ENCODE assay signal across 24 mouse cellular contexts in the genomic region with DNA sequence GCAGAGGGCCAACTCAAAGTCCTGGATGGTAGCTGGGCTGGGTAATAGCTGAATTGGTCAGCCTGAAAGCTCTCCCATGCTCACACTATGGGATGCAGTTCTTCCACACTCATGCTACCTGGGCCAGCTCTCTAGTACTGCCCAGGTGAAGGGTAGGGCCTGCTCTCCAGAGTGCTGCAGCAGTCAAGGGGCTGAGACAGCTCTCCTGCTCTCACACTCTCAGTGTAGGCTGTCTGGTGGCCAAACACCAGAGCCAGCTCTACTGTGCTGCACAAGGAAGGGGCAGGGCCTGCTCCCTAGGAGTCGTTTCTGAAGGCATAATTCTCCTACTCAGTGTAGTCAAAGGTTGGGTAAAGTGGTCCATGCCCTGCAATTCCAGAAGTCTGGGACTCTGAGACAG. TPM values are rescaled to one million over a fixed set of nuclear protein-coding genes. Genes with fewer than 3 reads are reported as not detected.
DNase-seq lines count a peak whose midpoint lies in the region; ATAC-seq and TF ChIP-seq lines count a peak whose summit lies in the region.
"Had no signal": no experiment of that assay in that cellular context is flagged by ENCODE, and none has a peak within 500 bp of the region (broad histone marks: within the 10 kb centered on the region; RNA-seq: fewer than 3 reads in every experiment).

No protein-coding gene starts in this region.

- no peak for TF ChIP-seq EP300 in lung, postnatal 0 days (IDR thresholded peaks at IDR 0.05)

- no peaks in the 10 kb centered on the region for H3K27me3 ChIP-seq in lung, postnatal 0 days (replicated peaks; ENCODE audit: insufficient read depth, low read length)
- no peaks in the 10 kb centered on the region for H3K27me3 ChIP-seq in limb, embryonic 10.5 days (ENCODE audit: low read depth, poor library complexity, severe bottlenecking)
- H3K27me3 ChIP-seq in intestine, embryonic 15.5 days (replicated peaks) = peaks cover 20% of the 10 kb centered on the region

- H3K9me3 ChIP-seq in lung, postnatal 0 days (ENCODE audit: low read length) = no peaks in the 10 kb centered on the region
- H3K9me3 ChIP-seq in limb, embryonic 10.5 days (replicated peaks) = no peaks in the 10 kb centered on the region
- no peaks in the 10 kb centered on the region for H3K9me3 ChIP-seq in intestine, embryonic 15.5 days
- H3K9me3 ChIP-seq: embryonic facial prominence, embryonic 10.5 days; embryonic facial prominence, embryonic 13.5 days; forebrain, embryonic 12.5 days; forebrain, embryonic 15.5 days; hindbrain, embryonic 12.5 days; hindbrain, embryonic 15.5 days had no signal

- no peak overlapping the region for H3K9ac ChIP-seq in lung, postnatal 0 days (replicated peaks; ENCODE audit: low read depth)
- H3K9ac ChIP-seq in intestine, embryonic 15.5 days = no peak overlapping the region
- H3K9ac ChIP-seq: embryonic facial prominence, embryonic 13.5 days; forebrain, embryonic 12.5 days; forebrain, embryonic 15.5 days; hindbrain, embryonic 12.5 days; hindbrain, embryonic 15.5 days had no signal

- no peak overlapping the region for H3K4me2 ChIP-seq in lung, postnatal 0 days (replicated peaks; ENCODE audit: low read depth, low read length)
- no peak overlapping the region for H3K4me2 ChIP-seq in intestine, embryonic 15.5 days (replicated peaks)
- H3K4me2 ChIP-seq: embryonic facial prominence, embryonic 13.5 days; forebrain, embryonic 12.5 days; forebrain, embryonic 15.5 days; heart, embryonic 11.5 days; hindbrain, embryonic 12.5 days; hindbrain, embryonic 15.5 days had no signal

- H3K36me3 ChIP-seq in lung, postnatal 0 days (ENCODE audit: insufficient read depth, low read length) = no peaks in the 10 kb centered on the region
- H3K36me3 ChIP-seq in limb, embryonic 10.5 days = no peaks in the 10 kb centered on the region
- no peaks in the 10 kb centered on the region for H3K36me3 ChIP-seq in intestine, embryonic 15.5 days
- H3K36me3 ChIP-seq: embryonic facial prominence, embryonic 10.5 days; embryonic facial prominence, embryonic 13.5 days; forebrain, embryonic 12.5 days; forebrain, embryonic 15.5 days; hindbrain, embryonic 12.5 days; hindbrain, embryonic 15.5 days had no signal

- no peak for DNase-seq in lung, postnatal 0 days (ENCODE audit: low spot score)
- no peak for DNase-seq in lung, adult 18-20 months
- DNase-seq in limb, embryonic 10.5 days (ENCODE audit: low spot score) = no peak
- peak; percentile 16 for DNase-seq in lung, postnatal 14 days
- DNase-seq in kidney, postnatal 36 days = no peak
- DNase-seq: adrenal gland, adult 8-10 months; adrenal gland, postnatal 25 days; cerebellum, adult 11-12 months; cerebellum, adult 8-10 months; cerebellum, postnatal 10 days; cerebellum, postnatal 36 days; embryo, embryonic 11 days; gastrocnemius, postnatal 25 days had no signal

- peak; percentile 33 for ATAC-seq in lung, postnatal 0 days
- no peak for ATAC-seq in intestine, embryonic 15.5 days
- ATAC-seq: activated CD4-positive, CD25-positive, alpha-beta regulatory T cell, adult 4 months; CD4-positive, CD25-positive, alpha-beta regulatory T cell, adult 4 months; forebrain, embryonic 15.5 days had no signal

- WGBS in lung, postnatal 0 days = 18% methylated on average over 1 of the region's 1 CpGs
- 34% methylated on average over 1 of the region's 1 CpGs for WGBS in limb, embryonic 10.5 days
- 59% methylated on average over 1 of the region's 1 CpGs for WGBS in intestine, embryonic 15.5 days

- no peak for TF ChIP-seq CTCF in lung, postnatal 0 days (IDR thresholded peaks at IDR 0.05)

- no peak overlapping the region for H3K27ac ChIP-seq in lung, postnatal 0 days (ENCODE audit: low read length)
- H3K27ac ChIP-seq in limb, embryonic 10.5 days = peak overlapping the region; percentile 73
- H3K27ac ChIP-seq in intestine, embryonic 15.5 days = no peak overlapping the region
- H3K27ac ChIP-seq: embryonic facial prominence, embryonic 10.5 days; embryonic facial prominence, embryonic 13.5 days; forebrain, embryonic 12.5 days; forebrain, embryonic 15.5 days; hindbrain, embryonic 12.5 days; hindbrain, embryonic 15.5 days had no signal

- H3K4me1 ChIP-seq in lung, postnatal 0 days (ENCODE audit: insufficient read depth, low read depth, low read length) = no peaks in the 10 kb centered on the region
- peaks cover 36% of the 10 kb centered on the region for H3K4me1 ChIP-seq in limb, embryonic 10.5 days
- peaks cover 10% of the 10 kb centered on the region; the same call in 1 of the 2 replicates for H3K4me1 ChIP-seq in intestine, embryonic 15.5 days (replicated peaks)

- H3K4me3 ChIP-seq in lung, postnatal 0 days (ENCODE audit: low read depth, low read length) = no peak overlapping the region
- no peak overlapping the region for H3K4me3 ChIP-seq in limb, embryonic 10.5 days
- no peak overlapping the region for H3K4me3 ChIP-seq in intestine, embryonic 15.5 days (replicated peaks)
- H3K4me3 ChIP-seq: embryonic facial prominence, embryonic 10.5 days; embryonic facial prominence, embryonic 13.5 days; erythroblast, embryonic 14.5 days; forebrain, embryonic 12.5 days; forebrain, embryonic 15.5 days; hindbrain, embryonic 12.5 days; hindbrain, embryonic 15.5 days had no signal

RNA-seq across cellular contexts. Expression of gene Mecom, which starts 28.4 kb away (rescaled TPM):
- 22.4 and 29.5 TPM in 2 replicates for polyA plus RNA-seq in lung, postnatal 0 days (2015; fragmentation: Nextera tagmentation; extraction: Ambion mirVana)
- polyA plus RNA-seq in limb, embryonic 10.5 days (2016; fragmentation: Nextera tagmentation; extraction: Ambion mirVana) = 167 and 217 TPM in 2 replicates
- 11.6 and 13.1 TPM in 2 replicates for polyA plus RNA-seq in intestine, embryonic 15.5 days (2015; fragmentation: Nextera tagmentation; extraction: Ambion mirVana)
- polyA plus RNA-seq: activated CD4-positive, CD25-positive, alpha-beta regulatory T cell, adult 4 months had no signal
